ENCODE assay signal across 24 mouse cellular contexts in the genomic region with DNA sequence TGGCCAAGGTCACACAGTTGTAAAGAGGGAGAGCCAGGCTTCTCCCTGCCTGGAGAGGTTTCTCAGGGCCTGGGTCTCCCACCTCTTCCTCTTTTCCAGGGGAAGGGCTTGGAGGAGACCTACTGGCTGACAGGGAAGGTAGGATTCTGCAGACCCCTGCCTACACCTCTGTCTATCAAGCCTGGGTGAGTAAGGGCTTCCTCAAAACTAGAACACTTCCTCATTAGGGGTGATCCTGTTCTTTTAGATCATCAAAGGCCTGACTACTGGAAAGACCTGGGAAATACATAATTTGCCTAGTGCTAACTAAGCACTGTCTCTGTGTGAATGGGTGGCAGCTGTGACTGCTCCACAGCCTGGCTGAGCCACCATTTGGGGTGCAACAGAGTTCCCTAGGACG. TPM values are rescaled to one million over a fixed set of nuclear protein-coding genes. Genes with fewer than 3 reads are reported as not detected.
"Had no signal": no experiment of that assay in that cellular context is flagged by ENCODE, and none has a peak within 500 bp of the region (broad histone marks: within the 10 kb centered on the region; RNA-seq: fewer than 3 reads in every experiment).

No protein-coding gene starts in this region.

- H3K4me1 ChIP-seq: midbrain, embryonic 10.5 days; midbrain, embryonic 12.5 days; neural tube, embryonic 12.5 days had no signal

- H3K9me3 ChIP-seq: midbrain, embryonic 10.5 days; midbrain, embryonic 12.5 days; neural tube, embryonic 12.5 days had no signal

- H3K4me2 ChIP-seq: lung, embryonic 14.5 days; midbrain, embryonic 12.5 days; neural tube, embryonic 12.5 days had no signal

- H3K36me3 ChIP-seq: midbrain, embryonic 10.5 days; midbrain, embryonic 12.5 days; neural tube, embryonic 12.5 days had no signal

- H3K4me3 ChIP-seq: midbrain, embryonic 10.5 days; midbrain, embryonic 12.5 days; neural tube, embryonic 12.5 days had no signal

- ATAC-seq: midbrain, embryonic 16.5 days had no signal

- H3K27me3 ChIP-seq: midbrain, embryonic 12.5 days; neural tube, embryonic 12.5 days had no signal

- H3K27ac ChIP-seq: liver, embryonic 14.5 days; midbrain, embryonic 10.5 days; midbrain, embryonic 12.5 days; neural tube, embryonic 12.5 days had no signal

- DNase-seq: lung, adult 18-20 months; lung, embryonic 14.5 days; lung, postnatal 10 days; lung, postnatal 4 days; midbrain, embryonic 14.5 days; right cerebral cortex, postnatal 25 days; right cerebral cortex, postnatal 4 days; spleen, adult 18-20 months; thymus, adult 18-20 months; thymus, postnatal 14 days; thymus, postnatal 36 days had no signal

- H3K9ac ChIP-seq: liver, embryonic 14.5 days; lung, embryonic 14.5 days; midbrain, embryonic 12.5 days; neural tube, embryonic 12.5 days had no signal

RNA-seq across cellular contexts. Expression of gene Lrrc32, which starts 14.5 kb away (rescaled TPM):
- total RNA-seq: megakaryocyte-erythroid progenitor cell, adult 5-6 weeks; monocyte, adult 5-6 weeks had no signal

RNA-seq across cellular contexts. Expression of gene Gucy2d, which starts 34.3 kb away (rescaled TPM):
- total RNA-seq: megakaryocyte-erythroid progenitor cell, adult 5-6 weeks; monocyte, adult 5-6 weeks; neutrophil, adult 5-6 weeks had no signal
- polyA plus RNA-seq: liver, embryonic 14.5 days; liver, embryonic 16.5 days; lung, embryonic 14.5 days; lung, embryonic 16.5 days; midbrain, embryonic 10.5 days; midbrain, embryonic 12.5 days; midbrain, embryonic 14.5 days; neural tube, embryonic 12.5 days; small intestine, adult 2 months; stomach, embryonic 14.5 days; thymus, postnatal 0 days had no signal
